Mouse (Mus musculus): ENCODE measurements at regions not wholly inside any gene's neighbourhood (a gene's known extent, or its start where the extent isn't known, plus 50 kb on each side); places are given as distances from the start of the nearest gene placed in this dataset.

GRCm38 (mm10) chr10:16960971-16961370, 762.0 kb upstream of the Cited2 start:
- no peak overlapping the region for H3K4me2 ChIP-seq (ENCODE audit: low read depth, severe bottlenecking)
- 87% methylated on average over 3 of the region's 3 CpGs for WGBS

GRCm38 (mm10) chr10:16962463-16962862, 760.6 kb upstream of the Cited2 start:
- H3K36me3 ChIP-seq (ENCODE audit: control insufficient read depth, insufficient read depth, low read length): no peaks in the 10 kb centered on the region

More at GRCm38 (mm10) chr10:16960971-16961370, 762.0 kb upstream of the Cited2 start:
- Histone ChIP-seq H3K9ac (ENCODE audit: low read length) (no peak overlapping the region), H3K9me3 (ENCODE audit: control insufficient read depth, low read length) (no peaks in the 10 kb centered on the region), H3K27me3 (ENCODE audit: control insufficient read depth, insufficient read depth, low read length) (no peaks in the 10 kb centered on the region), H3K4me1 (ENCODE audit: control insufficient read depth, insufficient read depth, low read length) (no peaks in the 10 kb centered on the region), H3K27ac (replicated peaks; ENCODE audit: low read depth, low read length) (no peak overlapping the region), H3K4me3 (ENCODE audit: low read depth, low read length) (no peak overlapping the region), H3K36me3 (ENCODE audit: control insufficient read depth, insufficient read depth, low read length) (no peaks in the 10 kb centered on the region)
- DNase-seq (ENCODE audit: low spot score) (no peak), ATAC-seq (ENCODE audit: insufficient number of reproducible peaks, low FRiP score, low TSS enrichment, low read depth) (no peak)

GRCm38 (mm10) chr10:16978770-16979169, 744.2 kb upstream of the Cited2 start:
- ATAC-seq (ENCODE audit: insufficient number of reproducible peaks, low FRiP score, low TSS enrichment, low read depth): no peak
- Histone ChIP-seq H3K4me1 (ENCODE audit: control insufficient read depth, insufficient read depth, low read length) (no peaks in the 10 kb centered on the region), H3K4me3 (ENCODE audit: low read depth, low read length) (no peak overlapping the region), H3K27ac (replicated peaks; ENCODE audit: low read depth, low read length) (no peak overlapping the region), H3K36me3 (ENCODE audit: control insufficient read depth, insufficient read depth, low read length) (no peaks in the 10 kb centered on the region), H3K27me3 (ENCODE audit: control insufficient read depth, insufficient read depth, low read length) (no peaks in the 10 kb centered on the region), H3K4me2 (ENCODE audit: low read depth, severe bottlenecking) (no peak overlapping the region), H3K9me3 (ENCODE audit: control insufficient read depth, low read length) (no peaks in the 10 kb centered on the region), H3K9ac (ENCODE audit: low read length) (no peak overlapping the region)
- no peak for DNase-seq (ENCODE audit: low spot score)
- 88% methylated on average over 5 of the region's 5 CpGs for WGBS

More at GRCm38 (mm10) chr10:16962463-16962862, 760.6 kb upstream of the Cited2 start:
- Histone ChIP-seq H3K4me1 (ENCODE audit: control insufficient read depth, insufficient read depth, low read length) (no peaks in the 10 kb centered on the region), H3K9me3 (ENCODE audit: control insufficient read depth, low read length) (no peaks in the 10 kb centered on the region), H3K4me2 (ENCODE audit: low read depth, severe bottlenecking) (no peak overlapping the region), H3K27ac (replicated peaks; ENCODE audit: low read depth, low read length) (no peak overlapping the region), H3K9ac (ENCODE audit: low read length) (no peak overlapping the region), H3K4me3 (ENCODE audit: low read depth, low read length) (no peak overlapping the region), H3K27me3 (ENCODE audit: control insufficient read depth, insufficient read depth, low read length) (no peaks in the 10 kb centered on the region)
- ATAC-seq (ENCODE audit: insufficient number of reproducible peaks, low FRiP score, low TSS enrichment, low read depth) (no peak), DNase-seq (ENCODE audit: low spot score) (no peak)
- 61% methylated on average over 2 of the region's 2 CpGs for WGBS

- Histone ChIP-seq H3K9me3 (ENCODE audit: control insufficient read depth, low read length) (no peaks in the 10 kb centered on the region), H3K4me3 (ENCODE audit: low read depth, low read length) (no peak overlapping the region), H3K36me3 (ENCODE audit: control insufficient read depth, insufficient read depth, low read length) (no peaks in the 10 kb centered on the region), H3K4me1 (ENCODE audit: control insufficient read depth, insufficient read depth, low read length) (no peaks in the 10 kb centered on the region), H3K4me2 (ENCODE audit: low read depth, severe bottlenecking) (no peak overlapping the region), H3K27me3 (ENCODE audit: control insufficient read depth, insufficient read depth, low read length) (no peaks in the 10 kb centered on the region), H3K27ac (replicated peaks; ENCODE audit: low read depth, low read length) (no peak overlapping the region), H3K9ac (ENCODE audit: low read length) (no peak overlapping the region)
- DNase-seq (ENCODE audit: low spot score): no peak
- WGBS: 69% methylated on average over 1 of the region's 1 CpGs
- ATAC-seq (ENCODE audit: insufficient number of reproducible peaks, low FRiP score, low TSS enrichment, low read depth): no peak
These were observed 732.8 kb upstream of the Cited2 start for GRCm38 (mm10) chr10:16990227-16990626.

- H3K36me3 ChIP-seq (ENCODE audit: control insufficient read depth, insufficient read depth, low read length): no peaks in the 10 kb centered on the region
- 43% methylated on average over 2 of the region's 2 CpGs for WGBS
- H3K4me3 ChIP-seq (ENCODE audit: low read depth, low read length): no peak overlapping the region
- H3K9me3 ChIP-seq (ENCODE audit: control insufficient read depth, low read length): no peaks in the 10 kb centered on the region
- H3K27me3 ChIP-seq (ENCODE audit: control insufficient read depth, insufficient read depth, low read length): no peaks in the 10 kb centered on the region
- H3K27ac ChIP-seq (replicated peaks; ENCODE audit: low read depth, low read length): no peak overlapping the region
- no peak overlapping the region for H3K4me2 ChIP-seq (ENCODE audit: low read depth, severe bottlenecking)
- DNase-seq (ENCODE audit: low spot score) (no peak), ATAC-seq (ENCODE audit: insufficient number of reproducible peaks, low FRiP score, low TSS enrichment, low read depth) (no peak)
- no peaks in the 10 kb centered on the region for H3K4me1 ChIP-seq (ENCODE audit: control insufficient read depth, insufficient read depth, low read length)
- no peak overlapping the region for H3K9ac ChIP-seq (ENCODE audit: low read length)
These were observed 729.2 kb upstream of the Cited2 start for GRCm38 (mm10) chr10:16993789-16994188.

- DNase-seq (ENCODE audit: low spot score) (no peak), ATAC-seq (ENCODE audit: insufficient number of reproducible peaks, low FRiP score, low TSS enrichment, low read depth) (no peak)
- Histone ChIP-seq H3K9ac (ENCODE audit: low read length) (no peak overlapping the region), H3K9me3 (ENCODE audit: control insufficient read depth, low read length) (no peaks in the 10 kb centered on the region), H3K4me3 (ENCODE audit: low read depth, low read length) (no peak overlapping the region), H3K4me1 (ENCODE audit: control insufficient read depth, insufficient read depth, low read length) (no peaks in the 10 kb centered on the region), H3K27me3 (ENCODE audit: control insufficient read depth, insufficient read depth, low read length) (no peaks in the 10 kb centered on the region), H3K36me3 (ENCODE audit: control insufficient read depth, insufficient read depth, low read length) (no peaks in the 10 kb centered on the region), H3K27ac (replicated peaks; ENCODE audit: low read depth, low read length) (no peak overlapping the region), H3K4me2 (ENCODE audit: low read depth, severe bottlenecking) (no peak overlapping the region)
- WGBS: 70% methylated on average over 6 of the region's 6 CpGs
These were observed 728.5 kb upstream of the Cited2 start for GRCm38 (mm10) chr10:16994526-16994925.

- Histone ChIP-seq H3K4me1 (ENCODE audit: control insufficient read depth, insufficient read depth, low read length) (no peaks in the 10 kb centered on the region), H3K9ac (ENCODE audit: low read length) (no peak overlapping the region), H3K4me3 (ENCODE audit: low read depth, low read length) (no peak overlapping the region), H3K9me3 (ENCODE audit: control insufficient read depth, low read length) (no peaks in the 10 kb centered on the region), H3K27me3 (ENCODE audit: control insufficient read depth, insufficient read depth, low read length) (no peaks in the 10 kb centered on the region), H3K36me3 (ENCODE audit: control insufficient read depth, insufficient read depth, low read length) (no peaks in the 10 kb centered on the region), H3K4me2 (ENCODE audit: low read depth, severe bottlenecking) (no peak overlapping the region), H3K27ac (replicated peaks; ENCODE audit: low read depth, low read length) (no peak overlapping the region)
- 12% methylated on average over 1 of the region's 1 CpGs for WGBS
- no peak for DNase-seq (ENCODE audit: low spot score)
- ATAC-seq (ENCODE audit: insufficient number of reproducible peaks, low FRiP score, low TSS enrichment, low read depth): no peak
These were observed 728.0 kb upstream of the Cited2 start for GRCm38 (mm10) chr10:16995010-16995409.

GRCm38 (mm10) chr10:16996820-16997466, 726.1 kb upstream of the Cited2 start:
- Histone ChIP-seq H3K9me3 (ENCODE audit: control insufficient read depth, low read length) (no peaks in the 10 kb centered on the region), H3K27ac (replicated peaks; ENCODE audit: low read depth, low read length) (no peak overlapping the region), H3K27me3 (ENCODE audit: control insufficient read depth, insufficient read depth, low read length) (no peaks in the 10 kb centered on the region), H3K36me3 (ENCODE audit: control insufficient read depth, insufficient read depth, low read length) (no peaks in the 10 kb centered on the region), H3K4me2 (ENCODE audit: low read depth, severe bottlenecking) (no peak overlapping the region), H3K4me3 (ENCODE audit: low read depth, low read length) (no peak overlapping the region), H3K4me1 (ENCODE audit: control insufficient read depth, insufficient read depth, low read length) (no peaks in the 10 kb centered on the region), H3K9ac (ENCODE audit: low read length) (no peak overlapping the region)
- DNase-seq (ENCODE audit: low spot score) (no peak), ATAC-seq (ENCODE audit: insufficient number of reproducible peaks, low FRiP score, low TSS enrichment, low read depth) (no peak)
- 84% methylated on average over 6 of the region's 6 CpGs for WGBS

- Histone ChIP-seq H3K4me2 (ENCODE audit: low read depth, severe bottlenecking) (no peak overlapping the region), H3K27me3 (ENCODE audit: control insufficient read depth, insufficient read depth, low read length) (no peaks in the 10 kb centered on the region), H3K27ac (replicated peaks; ENCODE audit: low read depth, low read length) (no peak overlapping the region), H3K4me3 (ENCODE audit: low read depth, low read length) (no peak overlapping the region), H3K9ac (ENCODE audit: low read length) (no peak overlapping the region), H3K36me3 (ENCODE audit: control insufficient read depth, insufficient read depth, low read length) (no peaks in the 10 kb centered on the region), H3K9me3 (ENCODE audit: control insufficient read depth, low read length) (no peaks in the 10 kb centered on the region), H3K4me1 (ENCODE audit: control insufficient read depth, insufficient read depth, low read length) (no peaks in the 10 kb centered on the region)
- WGBS: 59% methylated on average over 8 of the region's 8 CpGs
- DNase-seq (ENCODE audit: low spot score): no peak
- no peak for ATAC-seq (ENCODE audit: insufficient number of reproducible peaks, low FRiP score, low TSS enrichment, low read depth)
These were observed 721.7 kb upstream of the Cited2 start for GRCm38 (mm10) chr10:17001320-17001719.
